Mouse (Mus musculus) lung, postnatal 4 days (tissue): ENCODE measurements at regions not wholly inside any gene's neighbourhood (a gene's known extent, or its start where the extent isn't known, plus 50 kb on each side); places are given as distances from the start of the nearest gene placed in this dataset.
"Not testable (repeated sequence)": the region's sequence is repeated elsewhere in the genome, so short reads cannot be mapped to it uniquely, and the experiment has no call there.

Source experiments
- DNase-seq, 2 experiments: peaks; one replicate each; pipeline ENCODE4 v3.0.0; 2021

DNA sequence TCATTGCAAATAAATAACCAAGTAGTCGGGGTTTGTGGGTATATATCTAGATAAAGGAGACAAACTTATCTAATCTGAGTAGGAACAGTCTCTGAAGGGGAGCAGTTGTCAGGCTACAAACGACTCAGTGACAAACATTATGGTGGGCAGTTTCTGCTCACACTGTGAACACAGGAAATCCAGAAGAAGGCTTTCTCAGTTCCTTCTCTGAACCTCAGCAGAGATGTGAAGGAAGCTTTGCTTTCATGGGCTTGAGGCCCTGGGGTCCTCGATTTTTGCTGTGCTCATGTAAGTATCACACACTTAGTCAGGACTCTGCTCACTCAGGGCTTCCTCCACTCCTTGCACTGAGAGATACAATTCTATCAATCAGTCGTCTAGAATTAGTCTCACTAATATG is 994.7 kb upstream of the Foxg1 start:
- DNase-seq: no peak

DNA sequence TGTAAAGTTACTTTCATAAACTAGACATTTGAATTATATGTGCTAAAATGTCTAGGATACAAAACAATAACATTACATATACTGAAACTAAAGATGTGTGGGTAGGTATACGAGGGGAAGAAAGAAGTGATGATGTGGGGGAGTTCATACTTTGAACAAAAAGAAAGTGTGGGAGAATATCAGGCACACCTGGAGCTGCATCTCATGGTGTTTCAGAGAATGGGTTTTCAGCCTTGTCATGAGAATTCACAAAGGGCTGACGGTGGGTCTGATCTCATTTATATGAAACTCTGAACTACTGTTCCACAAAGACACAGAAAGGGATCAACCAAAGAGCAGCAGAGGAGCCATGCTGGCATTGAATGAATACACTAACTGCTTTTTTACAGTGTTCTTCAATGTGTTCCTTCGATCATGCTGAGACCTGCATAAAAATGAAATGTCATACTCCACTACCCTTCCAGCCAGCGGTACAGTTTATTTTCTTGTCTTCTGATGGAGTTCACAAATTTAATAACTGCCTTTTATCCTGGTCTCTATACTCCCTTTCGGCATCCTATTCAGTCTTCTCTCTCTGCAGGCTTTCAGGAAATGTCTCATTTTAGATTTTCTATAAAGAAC is 994.2 kb upstream of the Foxg1 start:
- no peak for DNase-seq

DNA sequence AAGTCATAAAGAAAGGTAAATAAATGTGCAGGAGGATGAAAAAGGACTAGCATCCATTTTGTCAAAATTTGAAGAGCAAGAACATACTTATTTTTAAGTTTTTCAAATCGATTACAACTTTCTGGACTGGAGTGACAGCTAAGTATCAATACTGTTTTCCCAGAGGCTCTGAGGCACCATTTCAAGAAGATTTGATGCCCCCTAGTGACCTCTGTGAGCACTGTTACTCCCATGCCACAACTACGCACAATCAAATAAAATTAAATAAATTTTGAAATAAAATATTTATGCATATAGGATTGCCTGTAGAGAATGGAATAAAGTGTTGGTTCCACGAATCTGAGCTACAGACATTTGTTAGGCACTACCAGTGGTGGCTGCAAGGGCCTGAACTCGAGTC is 991.5 kb upstream of the Foxg1 start:
- no peak for DNase-seq

DNA sequence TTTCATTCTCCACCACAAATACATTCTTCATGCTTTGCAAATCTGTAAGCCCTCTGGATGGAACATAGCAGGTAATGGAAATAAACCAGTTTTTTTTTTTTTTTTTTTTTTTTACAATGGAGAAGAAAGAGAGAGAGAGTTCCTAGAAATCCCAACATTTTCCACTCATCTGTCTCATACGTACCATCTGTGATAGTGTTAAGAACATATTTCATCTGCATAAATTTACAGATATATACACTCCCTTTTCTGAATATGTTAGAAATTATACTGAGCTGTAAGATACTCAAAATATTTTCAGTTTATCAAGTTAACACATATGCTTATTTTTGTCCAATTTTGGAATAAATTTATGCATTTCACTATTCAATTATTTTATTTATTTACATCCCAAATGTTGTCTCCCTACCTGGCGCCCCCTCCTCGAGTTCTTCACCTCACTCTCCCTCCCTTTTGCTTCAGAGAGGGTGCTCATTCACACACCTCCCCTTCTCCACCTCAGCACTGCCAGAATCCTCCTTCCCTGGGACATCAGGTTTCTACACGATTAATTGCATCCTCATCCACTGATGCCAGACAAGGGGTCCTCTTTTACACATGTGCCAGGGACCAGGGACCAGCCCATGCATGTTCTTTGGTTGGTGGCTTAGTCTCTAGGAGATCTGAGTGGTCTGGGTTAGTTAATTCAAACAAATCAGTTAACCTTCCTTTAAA is 943.0 kb upstream of the Foxg1 start:
- DNase-seq: no peak

DNA sequence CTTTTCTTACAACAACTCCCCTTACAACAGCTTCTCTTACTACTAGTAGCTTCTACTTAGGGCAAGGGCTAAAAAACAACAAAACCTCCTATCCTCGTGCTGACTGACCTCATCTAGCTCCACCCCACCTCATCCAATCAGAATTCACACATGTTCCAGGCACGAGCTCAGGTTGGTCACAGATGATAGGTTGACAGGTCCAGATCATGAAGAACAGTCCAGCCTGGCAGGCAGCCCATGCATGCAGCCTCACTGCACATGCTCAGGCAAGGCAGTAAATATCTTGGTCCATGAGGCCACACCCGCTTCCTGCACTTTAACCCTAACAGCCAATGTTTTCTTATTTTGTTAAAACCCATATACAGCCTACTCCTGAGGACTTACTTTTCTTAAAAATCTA is 933.7 kb upstream of the Foxg1 start:
- DNase-seq: not testable (repeated sequence)

DNA sequence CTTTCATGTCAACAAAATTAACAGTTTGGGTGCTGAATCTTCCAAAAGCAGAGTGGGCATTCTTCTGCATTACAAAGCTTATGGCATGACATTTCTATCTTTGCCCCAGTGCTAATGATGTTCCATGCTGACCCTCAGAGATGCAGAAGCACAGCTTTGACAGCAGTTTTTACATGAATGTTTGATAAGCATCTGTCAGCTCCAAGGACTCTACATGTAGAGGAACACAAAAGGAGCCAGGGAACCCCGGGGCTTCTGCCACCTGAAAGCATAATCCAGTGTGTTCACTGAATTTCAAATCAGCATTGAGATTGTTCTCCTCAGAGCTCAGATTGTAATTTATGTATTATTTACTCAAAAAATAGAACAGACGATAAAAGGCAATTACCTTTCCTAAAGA is 920.1 kb upstream of the Foxg1 start:
- DNase-seq: no peak

DNA sequence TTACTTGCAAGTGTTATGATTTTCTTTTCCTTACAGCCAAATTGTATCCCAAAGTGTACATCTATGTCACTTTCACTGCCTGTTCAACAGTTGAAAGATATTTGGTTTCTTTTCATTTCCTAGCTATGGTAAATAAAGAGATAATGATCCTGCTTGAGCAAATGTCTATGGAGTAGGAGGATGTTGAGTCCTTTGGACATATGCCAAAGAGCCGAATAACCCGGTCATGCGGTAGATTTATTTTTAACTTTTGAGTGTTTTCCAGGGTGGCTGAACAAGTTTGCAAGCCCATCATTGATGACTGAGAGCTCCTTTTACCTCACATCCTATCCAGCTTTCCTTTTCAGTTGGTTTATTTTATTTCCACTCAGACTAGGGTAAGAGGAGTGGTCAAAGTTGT is 881.7 kb upstream of the Foxg1 start:
- no peak for DNase-seq

DNA sequence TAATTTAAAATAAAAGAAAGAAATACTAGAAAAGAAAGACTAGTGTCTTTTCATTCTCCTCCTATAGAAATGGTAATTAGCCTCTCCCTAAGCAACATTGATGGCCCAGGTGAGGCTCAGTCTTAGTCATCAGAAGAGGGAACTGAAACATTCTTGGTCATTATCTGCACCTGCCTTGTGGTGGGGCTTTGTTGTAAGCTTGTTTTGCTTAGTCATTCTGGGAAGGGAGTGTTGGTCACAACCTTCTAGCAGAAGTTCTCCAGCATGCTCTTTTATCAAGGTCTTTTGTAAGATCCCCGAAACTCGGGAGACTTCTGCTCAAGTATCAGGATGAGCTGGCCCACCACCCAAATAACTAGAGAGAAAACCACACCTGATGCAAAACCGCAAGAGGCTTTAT is 870.9 kb upstream of the Foxg1 start:
- DNase-seq: no peak

DNA sequence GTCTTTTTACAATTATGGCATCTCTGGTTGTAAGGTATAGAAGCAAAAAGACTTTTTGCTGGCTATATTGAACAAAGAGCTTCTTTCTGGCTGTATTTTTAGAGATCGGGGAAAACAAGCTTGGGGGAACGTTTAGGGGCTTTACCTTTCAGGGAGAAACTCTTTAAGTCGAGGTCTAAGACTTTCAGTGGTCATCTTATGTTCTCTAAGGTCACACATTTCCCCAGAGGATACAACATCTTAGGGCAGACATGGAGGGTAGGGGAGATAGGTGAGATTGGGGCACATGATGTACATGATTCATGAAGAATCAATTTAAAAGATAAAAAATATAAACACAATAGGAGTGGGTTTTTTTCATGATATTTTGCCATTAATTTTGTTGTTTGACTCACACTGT is 870.2 kb upstream of the Foxg1 start:
- DNase-seq: no peak

DNA sequence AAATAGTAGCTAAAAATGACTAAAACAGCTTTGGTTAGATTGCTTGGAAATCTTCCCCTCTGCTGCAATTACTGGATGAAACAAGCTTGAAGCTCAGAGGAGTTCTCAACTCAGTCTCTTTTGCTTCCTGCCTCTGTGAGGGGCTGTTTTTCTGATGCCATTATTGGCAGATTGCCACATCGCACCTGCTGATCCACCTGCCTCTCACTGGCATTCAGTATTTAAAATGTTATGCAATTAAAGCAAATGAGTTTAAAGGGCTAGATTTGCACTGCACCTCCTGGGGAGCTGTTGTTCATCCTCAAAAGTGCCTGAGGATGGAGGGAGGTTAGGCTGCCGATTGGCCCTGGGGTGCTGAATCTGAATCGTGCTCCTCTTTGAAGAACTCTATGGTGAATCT is 860.5 kb upstream of the Foxg1 start:
- DNase-seq: no peak

DNA sequence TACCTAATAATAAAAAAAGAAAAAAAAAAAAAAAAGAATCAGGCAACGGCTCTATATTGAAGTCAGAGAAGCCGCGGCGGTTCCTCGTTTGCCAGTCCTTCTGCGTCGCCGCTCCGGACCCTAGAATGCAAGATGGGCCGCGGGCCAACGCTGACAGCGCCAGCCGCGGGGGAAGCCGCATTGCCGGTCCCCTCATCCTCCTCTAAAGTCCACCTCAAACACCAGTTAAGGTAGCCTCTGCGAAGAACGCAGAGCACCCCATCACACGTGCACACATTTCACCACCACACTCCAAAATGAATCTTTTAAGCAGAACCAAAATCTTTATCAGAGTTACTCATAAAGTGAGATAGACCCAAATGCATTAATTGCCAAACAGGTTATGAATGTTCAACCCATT is 822.8 kb upstream of the Foxg1 start:
- DNase-seq: peak in 1 of 2 experiments; percentile 4

DNA sequence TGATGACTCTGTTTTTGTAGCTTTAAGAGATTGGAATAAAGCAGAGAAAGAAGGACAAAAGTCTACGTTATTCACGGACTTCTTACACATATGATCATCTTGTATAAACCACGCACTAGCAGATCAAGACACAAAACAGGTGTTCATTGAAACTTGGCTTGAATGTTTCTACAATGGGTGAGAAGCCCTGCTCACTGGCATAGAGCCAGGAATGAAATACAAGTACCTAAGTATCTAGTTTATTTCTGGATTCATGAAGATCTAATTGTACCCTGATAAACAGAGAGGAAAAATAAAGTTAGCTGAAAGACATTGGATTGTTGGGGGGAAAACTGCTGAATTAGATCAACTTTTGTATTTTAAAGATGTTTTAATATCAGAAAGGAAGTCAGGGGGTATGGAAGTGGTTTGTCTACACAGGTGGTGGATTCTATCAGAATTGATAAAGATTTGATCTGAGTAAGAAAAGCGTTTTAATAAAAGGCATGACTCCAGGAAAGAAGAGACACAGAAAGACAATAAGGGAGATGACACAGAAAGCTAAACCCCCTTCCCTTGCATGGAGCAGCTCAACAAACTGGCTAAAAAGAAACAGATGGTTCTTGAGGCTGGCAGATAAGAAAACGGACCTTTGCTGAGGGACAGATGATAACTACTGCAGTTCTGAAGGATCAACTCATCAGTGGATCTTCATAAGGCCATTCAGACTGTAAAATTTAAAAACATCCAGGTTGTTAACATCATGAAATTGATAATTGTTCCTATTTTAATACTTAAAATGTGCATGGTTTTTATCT is 777.9 kb upstream of the Foxg1 start:
- DNase-seq: no peak

DNA sequence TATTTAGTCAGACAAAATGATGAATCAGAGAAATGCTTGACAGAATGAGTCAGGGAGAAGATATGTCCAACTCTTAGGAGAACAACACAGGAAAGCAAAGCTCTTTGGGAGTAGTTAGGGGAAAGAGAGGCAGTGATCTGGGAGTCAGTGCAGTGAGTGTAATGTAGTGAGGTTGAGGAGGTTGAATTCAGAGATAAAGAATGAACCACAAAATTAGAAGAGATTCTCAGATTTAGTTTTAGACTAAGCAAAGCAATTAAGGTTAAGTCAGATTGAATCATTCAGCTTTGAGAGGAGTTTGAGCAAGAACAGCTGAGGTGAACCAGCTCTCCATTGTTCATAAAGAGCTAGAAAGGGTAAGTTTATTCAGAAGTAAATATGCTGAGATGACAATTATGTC is 777.0 kb upstream of the Foxg1 start:
- DNase-seq: no peak

DNA sequence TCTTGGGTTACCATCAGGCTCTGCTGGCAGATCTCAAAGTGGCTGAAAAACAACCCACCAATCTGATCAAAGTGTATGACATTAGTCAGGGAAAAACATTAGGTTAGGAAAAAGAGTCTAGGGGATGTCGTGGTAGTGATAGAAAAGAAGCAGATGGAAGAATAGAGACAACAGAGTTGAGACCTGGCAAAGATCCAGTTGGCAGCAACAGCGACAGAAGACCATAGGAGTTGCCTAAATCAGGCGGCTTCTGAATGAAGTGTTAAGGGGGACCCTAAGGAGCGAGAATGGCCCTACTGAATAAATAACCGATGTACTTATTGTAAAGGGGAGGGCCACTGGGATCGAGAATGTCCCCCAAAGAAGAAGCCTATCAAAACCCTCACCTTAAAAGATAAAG is 773.1 kb upstream of the Foxg1 start:
- no peak for DNase-seq

DNA sequence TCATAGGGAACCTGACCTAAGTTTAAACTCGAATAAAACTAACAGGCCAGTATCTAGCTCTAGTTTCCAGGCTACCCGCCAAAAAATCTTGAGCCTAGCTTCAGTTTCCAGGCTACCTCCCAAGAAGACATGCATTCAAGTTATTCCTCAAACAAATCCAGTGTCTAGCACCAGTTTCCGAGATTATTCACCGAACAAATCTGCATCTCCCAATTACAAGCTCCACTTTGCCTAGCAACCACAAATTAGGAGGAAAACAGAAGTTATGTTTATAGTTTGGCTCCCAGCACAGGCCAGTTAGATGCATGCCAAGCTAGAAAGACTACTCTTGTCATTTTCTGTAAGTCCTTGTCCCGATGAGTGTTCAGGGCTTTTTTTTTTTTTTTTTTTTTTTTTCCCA is 770.4 kb upstream of the Foxg1 start:
- no peak for DNase-seq

DNA sequence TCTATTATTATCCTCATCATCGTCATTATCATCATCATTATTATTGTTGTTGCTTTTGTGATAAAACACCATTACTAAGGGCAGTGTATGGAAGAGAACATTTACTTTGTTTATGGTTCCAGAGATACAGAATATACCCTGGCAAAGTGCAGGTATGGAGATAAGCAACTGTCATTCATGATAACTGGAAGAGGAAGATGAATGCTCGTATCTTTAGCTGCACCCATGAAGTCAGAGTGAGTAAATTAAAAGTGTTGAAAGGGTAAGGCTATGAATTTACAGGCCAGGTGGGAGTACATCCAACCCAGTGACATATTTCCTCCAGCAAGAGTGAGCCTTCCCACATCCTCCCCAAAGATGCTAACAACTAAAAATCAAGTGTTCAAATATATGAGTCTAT is 766.1 kb upstream of the Foxg1 start:
- DNase-seq: no peak

DNA sequence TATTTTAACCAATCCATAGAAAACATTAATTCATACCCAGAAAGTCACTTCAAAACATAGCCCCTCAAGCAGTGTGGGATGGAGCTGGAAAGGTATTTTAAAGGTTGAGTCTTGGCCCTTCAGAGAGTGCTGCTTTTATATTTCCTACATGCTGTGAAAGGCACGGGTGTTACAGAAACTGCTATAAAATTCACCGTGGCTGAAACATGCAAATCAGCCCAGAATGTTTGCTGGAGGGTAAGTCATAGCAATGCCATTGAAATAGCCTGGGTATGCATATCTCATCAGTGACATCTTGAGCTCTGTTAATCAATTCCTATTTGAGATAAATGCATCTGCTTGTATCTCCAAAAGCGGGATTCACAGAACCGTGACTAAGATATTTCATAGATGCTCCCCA is 748.9 kb upstream of the Foxg1 start:
- no peak for DNase-seq

DNA sequence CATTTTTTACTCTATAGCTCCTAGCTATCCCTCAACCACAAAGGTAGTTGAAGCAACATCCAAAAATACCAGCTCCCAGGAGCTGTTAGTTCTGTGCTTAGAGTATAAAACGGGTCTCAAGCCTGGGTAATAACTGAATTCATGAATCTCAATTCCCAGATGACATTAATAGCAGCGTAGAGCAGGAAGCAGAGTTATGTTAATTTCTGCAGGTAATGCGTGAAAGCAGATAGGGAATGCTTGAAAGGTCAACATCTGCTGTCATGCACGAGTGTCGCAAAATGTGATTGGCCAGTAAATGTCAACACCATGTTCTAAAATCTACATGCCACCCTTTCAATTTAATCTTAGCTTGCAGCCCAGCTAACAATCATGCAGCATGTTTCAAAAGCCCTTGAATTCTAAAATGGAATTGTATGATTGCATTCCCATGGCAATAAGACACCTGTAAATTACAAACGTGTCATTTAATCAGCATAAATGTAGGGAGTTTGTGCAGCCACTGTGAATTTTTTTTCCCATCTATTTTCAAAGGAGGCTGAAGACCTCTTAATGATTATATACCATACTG is 747.7 kb upstream of the Foxg1 start:
- DNase-seq: no peak

DNA sequence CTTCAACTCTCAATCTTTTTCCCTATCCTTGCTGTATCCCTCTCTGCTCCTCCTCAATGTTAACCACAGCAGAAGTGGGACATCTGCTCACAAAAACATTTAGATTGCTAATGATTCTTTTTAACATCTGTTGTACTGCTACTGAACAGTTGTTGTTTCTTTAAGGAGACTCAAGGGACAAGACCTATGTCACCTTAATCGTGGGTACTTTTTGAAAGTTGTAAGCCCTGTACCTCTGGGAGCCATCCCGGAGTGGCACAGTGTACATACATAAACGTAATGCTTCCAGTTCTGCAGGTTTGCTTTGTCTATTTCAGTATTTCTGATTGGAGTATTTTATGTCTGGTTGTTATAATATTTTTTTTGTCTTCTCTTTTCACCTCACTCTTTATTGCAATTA is 740.5 kb upstream of the Foxg1 start:
- no peak for DNase-seq

DNA sequence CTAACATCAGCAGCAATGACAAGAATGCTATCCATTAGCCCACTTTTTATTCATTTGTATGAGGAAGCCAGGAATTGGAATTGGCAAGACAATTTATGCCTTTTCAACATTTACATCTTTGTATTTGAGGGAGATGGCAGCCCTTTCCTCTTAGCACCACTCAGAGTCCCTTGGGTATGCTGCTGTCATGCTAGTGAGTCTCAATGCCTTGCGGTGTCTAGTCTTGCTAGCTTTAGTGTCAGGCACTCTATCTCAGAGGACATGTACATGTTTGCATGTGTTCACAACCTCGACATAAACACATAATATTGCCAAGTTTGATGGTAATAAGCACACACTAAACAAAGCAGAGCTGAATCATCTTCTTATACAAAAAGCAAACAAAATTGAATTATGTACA is 737.3 kb upstream of the Foxg1 start:
- DNase-seq: no peak

DNA sequence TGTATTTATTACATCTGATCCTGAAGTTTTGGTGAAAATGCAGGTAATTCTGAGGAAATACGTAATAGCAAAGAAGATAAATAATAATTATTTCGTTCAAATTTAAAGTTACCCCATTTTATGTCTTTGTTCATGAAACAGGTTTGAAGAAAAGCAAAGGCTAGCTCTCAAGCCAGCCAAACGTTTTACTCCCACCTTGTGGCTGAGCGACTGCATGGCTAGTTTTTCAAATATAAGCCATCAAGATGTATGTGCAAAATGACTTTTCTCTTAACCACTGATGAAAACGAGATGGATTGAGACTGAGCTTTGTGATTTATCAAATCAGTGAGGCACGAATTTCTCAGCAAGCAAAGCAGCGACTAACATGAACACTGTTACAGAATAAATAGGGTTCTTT is 736.5 kb upstream of the Foxg1 start:
- DNase-seq: no peak

DNA sequence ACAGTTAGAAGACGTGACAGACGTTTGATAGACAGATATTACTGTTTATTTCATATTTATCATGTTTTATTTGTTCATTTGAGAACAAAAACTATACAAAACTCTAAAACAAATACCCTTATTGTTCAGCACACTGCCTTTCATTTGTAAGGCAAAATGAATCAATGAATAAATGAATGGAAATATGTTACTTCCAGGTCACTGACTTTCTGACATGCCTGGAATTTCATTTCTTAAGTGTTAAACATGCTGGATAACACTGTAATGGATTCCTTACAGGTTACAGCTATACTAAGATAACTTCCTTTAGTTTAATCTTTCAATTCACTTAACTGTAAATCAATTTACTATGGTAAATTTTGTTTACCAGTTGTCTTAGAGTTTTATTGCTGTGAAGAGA is 707.3 kb upstream of the Foxg1 start:
- DNase-seq: no peak

DNA sequence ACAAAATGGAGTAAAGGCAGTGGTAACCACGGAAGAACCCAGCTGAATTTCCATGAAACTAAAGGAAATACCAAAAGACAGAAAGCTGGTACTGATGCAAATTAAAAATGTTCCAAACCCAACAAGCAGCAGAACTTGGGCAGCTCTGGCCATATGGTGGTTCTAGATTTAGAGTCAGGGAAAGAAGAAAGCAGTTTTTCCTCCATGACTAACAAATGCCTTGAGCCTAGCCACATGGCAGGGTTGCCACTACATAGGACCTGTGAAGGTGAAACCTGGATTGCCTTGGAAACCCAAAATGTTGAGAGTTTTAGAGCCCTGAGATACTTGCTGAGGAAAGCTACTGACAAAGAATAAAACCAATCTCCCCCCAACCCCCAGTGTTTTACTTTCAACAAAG is 701.5 kb upstream of the Foxg1 start:
- no peak for DNase-seq

DNA sequence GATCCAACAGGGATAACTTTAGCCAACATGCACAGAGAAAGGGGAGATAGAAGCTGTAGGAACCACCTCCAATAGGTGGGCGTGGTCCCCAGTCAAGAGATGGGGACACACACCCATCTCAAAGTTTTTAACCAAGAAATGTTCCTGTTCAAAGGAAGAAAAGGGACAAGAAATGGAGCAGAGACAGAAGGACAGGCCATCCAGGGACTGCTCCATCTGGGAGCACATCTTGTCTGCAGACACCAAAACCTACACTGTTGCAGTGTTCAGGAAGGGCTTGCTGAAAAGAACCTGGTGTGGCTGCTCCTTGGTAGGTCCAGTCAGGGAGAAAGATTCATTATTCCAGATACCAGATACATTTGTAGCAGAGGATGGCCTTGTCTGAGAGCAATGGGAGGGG is 676.5 kb upstream of the Foxg1 start:
- no peak for DNase-seq
